Mouse (Mus musculus) hindlimb bud, embryonic 11.5 days (tissue): ENCODE measurements around the gene Tns4.

ENCODE experiments used
- DNase-seq: peaks from one replicate; pipeline ENCODE4 v3.0.0-alpha.2; 2012; ENCODE audit warnings: low read depth, low spot score; ENCODE audit errors: extremely low spot score

Tns4 gene

GRCm38 (mm10) chr11:99023094-99023493, 66.0 kb downstream of the Tns4 start:
- DNase-seq = no peak

DNA sequence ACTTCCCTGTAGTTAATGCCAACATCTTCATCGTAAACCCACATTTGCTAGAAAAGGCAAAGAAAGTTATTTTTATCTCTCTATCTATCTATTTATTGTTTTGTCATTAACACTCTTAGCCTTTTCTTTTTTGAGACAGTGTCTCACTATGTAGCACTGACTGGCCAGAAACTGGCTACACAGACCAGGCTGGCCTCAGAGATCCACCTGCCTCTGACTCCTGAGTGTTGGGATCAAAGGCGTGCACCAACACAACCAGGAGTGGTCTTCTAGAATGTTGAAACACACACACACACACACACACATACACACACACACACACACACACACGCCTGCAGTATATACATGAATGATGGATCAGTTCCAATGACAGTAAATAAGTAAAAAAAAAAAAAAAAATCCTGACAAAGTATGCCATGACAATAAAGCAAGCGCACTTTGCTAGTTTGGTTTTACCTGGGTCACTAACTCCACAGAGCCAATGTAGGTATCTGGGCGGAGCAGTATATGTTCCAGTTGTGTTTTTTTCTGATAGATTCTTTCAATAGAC, 66.6 kb downstream of the Tns4 start:
- DNase-seq = no peak

DNA sequence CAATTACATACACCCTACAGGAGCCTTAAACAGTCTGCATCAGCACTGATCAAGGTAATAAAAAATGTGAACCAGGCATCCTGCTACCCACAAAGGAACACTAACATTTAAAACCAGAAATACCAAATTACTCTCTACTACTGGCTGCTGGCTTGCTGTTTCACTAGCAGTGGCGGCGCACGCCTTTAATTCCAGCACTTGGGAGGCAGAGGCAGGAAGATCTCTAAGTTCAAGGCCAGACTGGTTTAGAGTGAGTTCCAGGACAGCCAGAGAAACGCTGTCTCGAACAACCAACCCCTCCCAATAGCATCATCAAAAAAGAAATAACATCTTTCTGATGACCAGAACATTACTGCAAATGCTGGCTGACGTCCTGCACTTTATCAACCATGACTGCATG, 69.3 kb downstream of the Tns4 start:
- DNase-seq = no peak
